Mouse (Mus musculus) ES-E14 (cell line): ENCODE results near the gene Dcps. TPM values are rescaled to one million over a fixed set of nuclear protein-coding genes. Genes with fewer than 3 reads are reported as not detected.

ENCODE experiments used
- DNase-seq: peaks from one replicate; pipeline ENCODE4 v3.0.0-alpha.2; 2013; ENCODE audit warnings: low read depth, low spot score
- H3K27ac ChIP-seq: 2 replicates; pipeline ENCODE4 v1.5.1; 2012; ENCODE audit warnings: low read depth, mild to moderate bottlenecking, low read length, moderate library complexity, mixed read lengths; ENCODE audit not compliant: poor library complexity, insufficient read depth, severe bottlenecking
- H3K36me3 ChIP-seq: 2 replicates; pipeline ENCODE4 v1.6.1; 2012; ENCODE audit warnings: mild to moderate bottlenecking, low read length, moderate library complexity, mixed read lengths; ENCODE audit not compliant: control insufficient read depth, poor library complexity, insufficient read depth, severe bottlenecking
- H3K4me1 ChIP-seq, 2 experiments: fragments of 150-350 bp in 1 of 2; sonication (generic) in 1 of 2; 2 replicates each; pipeline ENCODE4 v1.6.1; 2012; ENCODE audit warnings: low read length in 2 of 2, mild to moderate bottlenecking in 1 of 2, mixed read lengths in 1 of 2; ENCODE audit not compliant: control insufficient read depth in 2 of 2, insufficient read depth in 2 of 2, poor library complexity in 1 of 2
- H3K4me3 ChIP-seq, 2 experiments: fragments of 150-350 bp in 1 of 2; sonication (generic) in 1 of 2; 2 replicates each; pipeline ENCODE4 v1.5.1; 2012; ENCODE audit warnings: low read length in 2 of 2, low read depth in 1 of 2, mild to moderate bottlenecking in 1 of 2, mixed read lengths in 1 of 2; ENCODE audit not compliant: insufficient read depth in 1 of 2, poor library complexity in 1 of 2, severe bottlenecking in 1 of 2
- H3K9ac ChIP-seq: 2 replicates; pipeline ENCODE4 v1.6.1; 2012; ENCODE audit warnings: low read depth, mild to moderate bottlenecking, low read length, mixed read lengths; ENCODE audit not compliant: poor library complexity, insufficient read depth, severe bottlenecking
- H3K9me3 ChIP-seq: fragments of 150-350 bp; sonication (generic); 2 replicates; pipeline ENCODE4 v1.6.1; 2012; ENCODE audit warnings: low read depth, mild to moderate bottlenecking, low read length; ENCODE audit not compliant: control insufficient read depth, insufficient read depth
- CHD2 ChIP-seq: IDR thresholded peaks from 2 replicates; pipeline ENCODE4 v1.6.1; 2014; ENCODE audit warnings: mild to moderate bottlenecking, low read depth, low read length, inconsistent platforms
- HCFC1 ChIP-seq: IDR thresholded peaks from 2 replicates; pipeline ENCODE4 v1.6.1; 2012; ENCODE audit warnings: low read length, inconsistent platforms, borderline replicate concordance; ENCODE audit not compliant: insufficient read depth
- MAFK ChIP-seq: IDR thresholded peaks from 2 replicates; pipeline ENCODE4 v1.6.1; 2014; ENCODE audit warnings: mild to moderate bottlenecking, low read depth, low read length, inconsistent platforms; ENCODE audit not compliant: insufficient read depth
- ZC3H11A ChIP-seq: IDR thresholded peaks from 2 replicates; pipeline ENCODE4 v1.6.1; 2012; ENCODE audit warnings: low read depth, mild to moderate bottlenecking, inconsistent platforms, low read length, borderline replicate concordance
- ZNF384 ChIP-seq: IDR thresholded peaks from 2 replicates; pipeline ENCODE4 v1.6.1; 2012; ENCODE audit warnings: low read depth, low read length, inconsistent platforms
- in situ Hi-C, 2 experiments: fragments of 600-800 bp; cut with MboI; formaldehyde crosslinking; loops; one replicate each; pipeline ENCODE4 v1.15.1; 2025; ENCODE audit warnings: low sequenced_read_pairs in 2 of 2, inconsistent platforms in 1 of 2; ENCODE audit not compliant: unreplicated experiment in 2 of 2
- total RNA-seq: library from RNA; depleted of rRNA; stranded (reverse); fragments of 300-350 nt; gene quantifications from 2 replicates; pipeline ENCODE4 v1.2.3, GENCODE M21; 2012

The Dcps gene
- total RNA-seq, 1 experiment, result 42.9 TPM

DNA sequence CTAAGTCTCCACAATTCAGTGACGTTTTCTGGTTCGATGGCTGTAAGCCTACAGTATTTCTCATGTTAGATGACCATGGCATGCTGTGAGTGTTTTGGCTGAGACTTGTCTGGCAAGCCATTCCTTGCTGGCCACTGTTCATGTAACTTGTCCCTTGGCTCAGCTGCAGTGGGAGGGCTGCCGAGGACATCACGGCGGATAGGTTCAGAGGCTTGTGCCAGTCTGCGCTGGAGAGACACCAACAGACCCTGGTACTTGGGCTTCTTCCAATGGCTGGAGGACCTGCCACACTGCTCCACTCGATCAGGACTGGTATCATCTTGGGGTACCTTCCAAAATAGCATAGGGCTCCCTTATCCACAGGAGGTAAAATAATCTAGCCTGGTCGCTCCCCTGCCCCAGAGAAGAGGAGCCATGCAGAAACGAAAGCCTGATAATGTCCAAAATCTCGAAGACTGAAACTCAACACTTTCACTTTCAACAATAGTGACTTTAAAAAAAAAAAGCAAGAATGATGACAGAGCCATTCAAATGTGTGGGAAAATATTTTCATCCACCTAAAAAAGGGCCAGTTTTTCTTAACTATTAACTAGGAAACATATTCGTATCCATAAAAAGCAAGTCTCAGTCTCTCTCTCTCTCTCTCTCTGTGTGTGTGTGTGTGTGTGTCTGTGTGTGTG, 12.7 kb downstream of the Dcps start:
- Histone ChIP-seq H3K4me1 (no peaks in the 10 kb centered on the region), H3K27ac (no peak overlapping the region), H3K36me3 (peaks cover 5% of the 10 kb centered on the region), H3K4me3 (no peak overlapping the region), H3K9ac (no peak overlapping the region), H3K9me3 (no peaks in the 10 kb centered on the region)
- DNase-seq, result no peak
- in situ Hi-C loops, result loop anchor here (10.0 to 25.0 kb wide), 3 partner anchors 301 to 676 kb away; partner anchors contain the start of gene Kirrel3 (in 1 of the 2)
- TF ChIP-seq CHD2 (no peak), MAFK (no peak), ZNF384 (no peak), HCFC1 (no peak), ZC3H11A (no peak)

- in situ Hi-C loops, result loop anchor here (10.0 to 25.0 kb wide), 3 partner anchors 299 to 674 kb away; partner anchors contain the start of gene Kirrel3 (in 1 of the 2)
- H3K27ac ChIP-seq, result no peak overlapping the region
- no peak overlapping the region for H3K4me3 ChIP-seq
- TF ChIP-seq MAFK, result no peak
- no peak for TF ChIP-seq CHD2
- TF ChIP-seq HCFC1, result no peak
- TF ChIP-seq ZC3H11A, result no peak
- no peak overlapping the region for H3K9ac ChIP-seq
- DNase-seq, result no peak
- no peaks in the 10 kb centered on the region for H3K9me3 ChIP-seq
- H3K36me3 ChIP-seq, result peaks cover 8% of the 10 kb centered on the region
- H3K4me1 ChIP-seq, result no peaks in the 10 kb centered on the region
These were observed 14.1 kb downstream of the Dcps start for GRCm38 (mm10) chr9:35161721-35162120.

GRCm38 (mm10) chr9:35160662-35161061, 15.2 kb downstream of the Dcps start:
- no peak for TF ChIP-seq HCFC1
- no peak for TF ChIP-seq CHD2
- no peak for TF ChIP-seq MAFK
- no peak for TF ChIP-seq ZNF384
- TF ChIP-seq ZC3H11A, result no peak
- Histone ChIP-seq H3K9ac (no peak overlapping the region), H3K9me3 (no peaks in the 10 kb centered on the region), H3K4me3 (no peak overlapping the region), H3K4me1 (no peaks in the 10 kb centered on the region), H3K27ac (no peak overlapping the region), H3K36me3 (peaks cover 15% of the 10 kb centered on the region)
- DNase-seq, result no peak
- in situ Hi-C loops, result loop anchor here (10.0 to 25.0 kb wide), 3 partner anchors 298 to 673 kb away; partner anchors contain the start of gene Kirrel3 (in 1 of the 2)

DNA sequence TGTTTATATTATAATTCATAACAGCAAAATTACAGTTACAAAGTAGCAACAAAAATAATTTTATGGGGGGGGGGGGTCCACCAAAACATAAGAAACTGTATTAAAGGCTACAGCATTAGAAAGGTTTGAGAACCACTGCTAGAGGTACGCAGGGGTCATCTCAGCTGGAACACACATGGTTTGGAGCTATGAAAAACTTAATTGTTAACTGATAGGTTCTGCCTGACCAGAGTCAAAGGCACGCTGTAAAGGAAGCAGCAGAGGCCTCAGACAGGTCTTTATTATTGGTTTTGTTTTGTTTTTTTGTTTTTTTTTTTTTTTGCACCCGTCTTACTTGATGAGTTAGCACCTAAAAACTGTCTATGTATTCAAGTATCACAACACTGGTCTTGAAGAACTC, 17.4 kb downstream of the Dcps start:
- H3K4me1 ChIP-seq, result no peaks in the 10 kb centered on the region
- H3K4me3 ChIP-seq, result no peak overlapping the region
- no peak overlapping the region for H3K9ac ChIP-seq
- no peak for DNase-seq
- no peaks in the 10 kb centered on the region for H3K9me3 ChIP-seq
- in situ Hi-C loops, result loop anchor here (25.0 kb wide), 2 partner anchors 296 to 671 kb away; partner anchors contain the start of gene Kirrel3 (in 1 of the 2)
- H3K27ac ChIP-seq, result no peak overlapping the region
- no peak for TF ChIP-seq ZNF384
- TF ChIP-seq MAFK, result no peak
- no peak for TF ChIP-seq HCFC1
- no peak for TF ChIP-seq CHD2
- no peak for TF ChIP-seq ZC3H11A
- peaks cover 15% of the 10 kb centered on the region for H3K36me3 ChIP-seq
